Mouse (Mus musculus) neural tube, embryonic 14.5 days (tissue): ENCODE measurements around the gene Ypel4. TPM values are rescaled to one million over a fixed set of nuclear protein-coding genes. Genes with fewer than 3 reads are reported as not detected.
"Not testable (repeated sequence)": the region's sequence is repeated elsewhere in the genome, so short reads cannot be mapped to it uniquely, and the experiment has no call there.

Experiments
- ATAC-seq: fragments of 200-750 bp; cut with Nextera tagmentation; 2 replicates; pipeline ENCODE4 v1.8.0; 2017; ENCODE audit warnings: low read depth, mild to moderate bottlenecking, moderate TSS enrichment, moderate library complexity
- H3K27ac ChIP-seq: fragments of 300-500 bp; sonication (generic); 2 replicates; pipeline ENCODE4 v1.5.1; 2014; ENCODE audit warnings: low read depth, mild to moderate bottlenecking, control low read depth, low read length, moderate library complexity, mixed read lengths
- H3K27me3 ChIP-seq: fragments of 300-500 bp; sonication (generic); 2 replicates; pipeline ENCODE4 v1.6.1; 2014; ENCODE audit warnings: low read length; ENCODE audit not compliant: control insufficient read depth, insufficient read depth
- H3K36me3 ChIP-seq: fragments of 300-500 bp; sonication (generic); 2 replicates; pipeline ENCODE4 v1.6.1; 2014; ENCODE audit warnings: low read length, mixed read lengths; ENCODE audit not compliant: control insufficient read depth, insufficient read depth
- H3K4me1 ChIP-seq: fragments of 300-500 bp; sonication (generic); 2 replicates; pipeline ENCODE4 v1.6.1; 2014; ENCODE audit warnings: low read length; ENCODE audit not compliant: control insufficient read depth, insufficient read depth
- H3K4me2 ChIP-seq: fragments of 300-500 bp; sonication (generic); 2 replicates; pipeline ENCODE4 v1.6.1; 2014; ENCODE audit warnings: mild to moderate bottlenecking, low read depth, low read length, control low read depth
- H3K4me3 ChIP-seq: fragments of 300-500 bp; sonication (generic); 2 replicates; pipeline ENCODE4 v1.5.1; 2014; ENCODE audit warnings: low read depth, low read length, control low read depth, mixed read lengths
- H3K9ac ChIP-seq: fragments of 300-500 bp; sonication (generic); replicated peaks from 2 replicates; pipeline ENCODE4 v1.6.1; 2014; ENCODE audit warnings: low read depth, mild to moderate bottlenecking, control low read depth, low read length, mixed read lengths
- H3K9me3 ChIP-seq: fragments of 300-500 bp; sonication (generic); 2 replicates; pipeline ENCODE4 v1.6.1; 2016; ENCODE audit warnings: low read length; ENCODE audit not compliant: control insufficient read depth
- WGBS: fragments of 180-500 bp; shearing (Covaris S2); extraction: QIAGEN DNeasy Blood & Tissue Kit; methylation state at CpG from one replicate; pipeline ENCODE4 v1.1.7; 2014; 5-methylcytosine and 5-hydroxymethylcytosine counted together
- polyA plus RNA-seq: library from polyadenylated mRNA; unstranded; fragments of >200 nt; fragmentation: Nextera tagmentation; extraction: Ambion mirVana; gene quantifications from 2 replicates; pipeline ENCODE4 v1.2.1, GENCODE M21; 2014

The Ypel4 gene
- polyA plus RNA-seq, 1 experiment from 2014 or later: 17.8 TPM

DNA sequence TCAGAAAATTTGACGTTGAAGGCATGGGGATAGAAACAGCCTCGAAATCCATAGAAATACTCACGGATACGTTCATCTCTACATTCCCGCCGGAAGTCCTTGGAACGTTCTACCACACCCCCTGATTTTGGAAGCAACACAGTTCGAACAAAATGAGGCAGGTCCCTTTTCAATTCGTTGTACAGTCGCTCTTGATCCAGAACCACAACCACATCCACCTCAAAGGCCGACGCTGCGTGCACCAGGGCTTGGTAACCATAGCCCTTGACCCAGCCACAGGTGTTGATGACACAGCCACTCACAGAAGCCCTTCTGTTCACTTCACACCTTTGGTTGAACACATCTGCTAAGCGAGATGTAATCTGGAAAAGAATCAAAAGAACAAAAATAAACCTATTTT lies 10.0 kb upstream of the Ypel4 start:
- no peak overlapping the region for H3K9ac ChIP-seq
- H3K4me1 ChIP-seq: peaks cover 18% of the 10 kb centered on the region
- no peak overlapping the region for H3K4me2 ChIP-seq
- H3K27ac ChIP-seq: no peak overlapping the region
- peaks cover 16% of the 10 kb centered on the region for H3K36me3 ChIP-seq
- no peak overlapping the region for H3K4me3 ChIP-seq
- H3K27me3 ChIP-seq: no peaks in the 10 kb centered on the region
- 95% methylated on average over 14 of the region's 14 CpGs for WGBS
- no peaks in the 10 kb centered on the region for H3K9me3 ChIP-seq
- ATAC-seq: no peak

DNA sequence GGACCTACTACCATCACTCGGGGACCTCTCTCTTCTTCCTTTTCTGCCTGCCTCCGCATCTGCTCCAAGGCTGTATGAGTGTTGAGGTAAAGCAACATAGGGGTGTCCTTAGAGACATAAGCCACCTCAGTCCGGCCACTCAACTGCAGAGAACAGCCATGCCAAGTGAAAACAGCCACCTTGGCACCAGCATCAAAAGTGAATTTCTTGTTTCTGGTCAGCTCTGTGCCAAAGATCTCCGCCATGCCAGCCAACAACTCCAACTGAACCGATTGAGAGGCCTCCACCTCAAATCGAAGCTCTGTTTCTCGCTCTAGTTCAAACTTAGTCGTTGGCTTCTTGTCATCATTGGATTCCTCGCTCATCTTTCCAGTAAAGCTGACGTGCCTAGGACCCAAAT lies 8.1 kb upstream of the Ypel4 start:
- no peak for ATAC-seq
- Histone ChIP-seq H3K36me3 (peaks cover 16% of the 10 kb centered on the region), H3K4me3 (no peak overlapping the region), H3K27me3 (no peaks in the 10 kb centered on the region), H3K4me1 (peaks cover 18% of the 10 kb centered on the region), H3K27ac (no peak overlapping the region), H3K9ac (no peak overlapping the region), H3K4me2 (no peak overlapping the region), H3K9me3 (no peaks in the 10 kb centered on the region)
- WGBS: 96% methylated on average over 10 of the region's 10 CpGs

DNA sequence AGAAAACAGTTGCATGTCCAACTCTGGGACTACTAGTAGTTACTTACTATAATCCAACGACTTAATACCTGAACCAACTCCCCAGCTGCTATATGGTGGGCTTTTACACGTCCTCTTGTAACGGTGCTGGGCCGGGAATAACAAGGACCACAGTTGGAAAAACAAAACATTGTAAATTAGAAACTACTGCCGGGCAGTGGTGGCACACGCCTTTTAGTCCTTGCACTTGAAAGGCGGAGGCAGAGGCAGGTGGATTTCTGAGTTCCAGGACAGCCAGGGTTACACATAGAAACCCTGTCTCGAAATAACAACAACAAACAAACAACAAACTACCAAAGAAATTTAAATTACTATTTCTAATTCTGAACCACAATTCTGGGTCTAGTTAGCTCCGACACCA lies 7.1 kb upstream of the Ypel4 start:
- Histone ChIP-seq H3K4me3 (peak overlapping the region; percentile 55), H3K27me3 (no peaks in the 10 kb centered on the region), H3K9ac (peak overlapping the region; percentile 42; the same call in 1 of the 2 replicates), H3K36me3 (peaks cover 16% of the 10 kb centered on the region), H3K4me2 (peak overlapping the region; percentile 94), H3K9me3 (no peaks in the 10 kb centered on the region), H3K27ac (no peak overlapping the region), H3K4me1 (peaks cover 18% of the 10 kb centered on the region)
- peak; percentile 31 for ATAC-seq
- 3% methylated on average over 9 of the region's 9 CpGs for WGBS

DNA sequence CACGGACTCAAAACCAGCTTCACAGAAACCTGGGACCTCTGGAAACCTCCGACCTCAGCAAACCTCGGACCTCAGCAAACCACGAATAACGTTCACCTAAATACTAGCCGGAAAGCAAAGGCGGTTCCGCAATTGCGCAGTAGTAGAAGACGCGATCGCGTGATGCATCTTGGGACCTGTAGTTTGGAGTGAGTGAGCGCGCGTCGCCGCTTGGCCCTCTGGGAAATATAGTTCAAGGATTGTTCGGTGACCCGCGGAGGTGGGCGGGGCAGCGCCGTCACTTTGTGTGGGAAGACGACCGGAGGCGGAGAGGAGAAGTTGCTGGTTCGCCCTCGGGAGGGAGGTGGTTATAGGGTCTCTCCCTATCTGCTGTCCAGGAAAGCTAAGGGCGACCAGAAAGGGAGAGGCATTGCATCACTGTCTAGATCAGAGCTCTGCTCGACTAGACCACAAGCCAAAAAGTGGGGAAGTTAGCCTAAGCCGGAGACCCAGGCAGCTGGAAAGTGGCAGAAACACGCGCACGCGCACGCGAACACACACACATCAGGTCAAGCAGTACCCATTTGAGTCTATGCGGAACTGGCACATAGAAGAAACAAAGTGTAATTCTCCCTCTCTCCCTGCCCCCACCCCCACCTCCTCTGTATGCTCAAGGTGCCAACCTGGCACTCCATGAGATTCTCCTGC lies 6.5 kb upstream of the Ypel4 start, which contains the start of gene Clp1:
Gene Clp1, minus strand, starts transcription at position 179 of the 687 bp plus-strand sequence.
- H3K36me3 ChIP-seq: peaks cover 16% of the 10 kb centered on the region
- H3K4me3 ChIP-seq: peak within 1 kb of the TSS; percentile 55
- no peaks in the 10 kb centered on the region for H3K9me3 ChIP-seq
- under 1% methylated on average over 39 of the region's 39 CpGs for WGBS
- no peaks in the 10 kb centered on the region for H3K27me3 ChIP-seq
- H3K9ac ChIP-seq: peak within 1 kb of the TSS; percentile 43
- peak within 1 kb of the TSS; percentile 81 for H3K27ac ChIP-seq
- ATAC-seq: peak; percentile 96
- H3K4me2 ChIP-seq: peak within 1 kb of the TSS; percentile 94
- peaks cover 18% of the 10 kb centered on the region for H3K4me1 ChIP-seq

DNA sequence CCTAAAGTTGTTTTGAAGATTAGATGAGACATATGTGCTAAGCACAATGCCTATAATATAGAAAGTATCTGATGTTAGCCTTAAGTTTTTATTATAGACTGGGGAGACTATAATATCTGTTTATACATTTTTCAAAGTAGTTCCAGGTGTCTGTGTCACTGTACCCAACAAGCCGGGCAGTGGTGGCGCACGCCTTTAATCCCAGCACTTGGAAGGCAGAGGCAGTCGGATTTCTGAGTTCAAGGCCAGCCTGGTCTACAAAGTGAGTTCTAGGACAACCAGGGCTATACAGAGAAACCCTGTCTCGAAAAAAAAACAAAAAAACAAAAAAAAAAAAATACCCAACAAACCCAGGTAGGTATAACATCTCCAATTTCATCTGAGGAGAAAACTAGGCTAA lies 5.7 kb upstream of the Ypel4 start:
- not testable (repeated sequence) for ATAC-seq
- peak overlapping the region; percentile 94; the same call in 1 of the 2 replicates for H3K4me2 ChIP-seq

DNA sequence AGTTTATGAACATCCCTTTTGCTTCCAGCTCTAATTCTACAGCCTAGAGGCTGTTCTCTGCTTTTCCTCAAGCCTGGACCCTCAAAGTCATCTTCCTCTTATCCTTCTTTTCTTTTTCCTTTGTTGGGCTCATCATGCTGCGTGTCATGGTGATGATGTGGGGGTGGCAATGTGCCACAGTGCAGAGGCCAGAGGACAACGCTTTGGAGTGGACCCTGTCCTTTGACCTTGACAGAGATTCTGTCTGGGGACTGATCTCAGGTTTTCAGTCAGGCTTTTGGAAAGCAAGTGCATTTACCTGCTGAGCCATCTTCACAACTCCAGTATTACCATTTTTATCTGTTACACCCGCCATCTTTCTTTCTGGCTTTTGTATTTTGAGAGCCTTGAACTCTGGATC lies 2.7 kb upstream of the Ypel4 start:
- Histone ChIP-seq H3K9ac (no peak overlapping the region), H3K27ac (no peak overlapping the region), H3K36me3 (no peaks in the 10 kb centered on the region), H3K4me2 (no peak overlapping the region), H3K27me3 (no peaks in the 10 kb centered on the region), H3K9me3 (no peaks in the 10 kb centered on the region), H3K4me3 (no peak overlapping the region), H3K4me1 (peaks cover 24% of the 10 kb centered on the region)
- WGBS: 86% methylated on average over 3 of the region's 3 CpGs
- no peak for ATAC-seq

More for the DNA sequence above, 5.7 kb upstream of the Ypel4 start:
- not testable (repeated sequence) for H3K9ac ChIP-seq, H3K27me3 ChIP-seq, H3K27ac ChIP-seq, H3K9me3 ChIP-seq, H3K4me3 ChIP-seq
- Histone ChIP-seq H3K4me1 (peaks cover 20% of the 10 kb centered on the region), H3K36me3 (peaks cover 14% of the 10 kb centered on the region)
- 82% methylated on average over 5 of the region's 5 CpGs for WGBS

DNA sequence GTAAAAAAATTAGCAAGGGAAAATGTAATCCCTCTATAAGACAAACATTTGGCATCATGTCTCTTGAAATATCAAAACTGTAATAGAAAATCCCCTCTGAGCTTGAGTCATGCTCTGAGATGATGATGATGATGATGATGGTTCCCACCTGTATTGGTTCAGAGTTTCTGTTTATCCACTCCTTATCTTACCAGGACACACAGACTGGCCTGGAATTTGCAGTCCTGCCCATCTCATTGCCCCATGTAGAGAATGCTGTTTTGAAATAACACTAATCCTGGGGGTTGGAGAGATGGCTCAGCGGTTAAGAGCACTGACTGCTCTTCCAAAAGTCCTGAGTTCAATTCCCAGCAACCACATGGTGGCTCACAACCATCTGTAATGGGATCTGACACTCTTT lies 1.5 kb upstream of the Ypel4 start:
- H3K4me1 ChIP-seq: peaks cover 31% of the 10 kb centered on the region

DNA sequence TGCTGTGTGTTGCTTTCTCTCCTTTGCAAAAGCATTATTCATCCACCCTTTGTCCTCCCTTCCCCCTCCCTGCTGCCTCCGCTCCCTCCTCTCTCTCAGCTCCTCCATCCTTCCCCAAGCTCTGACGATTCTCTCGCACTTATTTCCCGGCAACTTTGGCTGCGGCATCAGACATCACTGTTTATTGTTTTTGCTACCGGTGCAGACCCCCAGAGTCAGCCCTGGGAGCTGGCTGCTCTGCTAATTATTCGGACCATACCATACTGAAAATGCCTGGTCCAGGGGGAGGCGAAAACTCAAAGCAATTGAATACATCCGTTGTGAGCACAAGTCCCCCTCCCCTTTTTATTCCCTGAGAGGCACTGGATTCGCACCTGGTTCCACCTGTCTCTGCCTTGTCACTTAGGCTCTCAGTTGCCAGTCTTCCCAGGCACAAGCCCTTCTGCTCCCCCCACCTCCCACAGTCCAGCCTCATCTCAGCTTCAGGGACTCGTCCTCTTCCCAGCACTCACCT lies 550 bp downstream of the Ypel4 start:
- peaks cover 36% of the 10 kb centered on the region for H3K4me1 ChIP-seq
- no peaks in the 10 kb centered on the region for H3K9me3 ChIP-seq
- peak overlapping the region; percentile 61 for H3K4me3 ChIP-seq
- peak overlapping the region; percentile 84 for H3K4me2 ChIP-seq
- H3K27me3 ChIP-seq: no peaks in the 10 kb centered on the region
- peak; percentile 60 for ATAC-seq
- peak overlapping the region; percentile 90 for H3K27ac ChIP-seq
- peak overlapping the region; percentile 90 for H3K9ac ChIP-seq
- WGBS: under 1% methylated on average over 11 of the region's 11 CpGs
- no peaks in the 10 kb centered on the region for H3K36me3 ChIP-seq

More for the DNA sequence above, 1.5 kb upstream of the Ypel4 start:
- H3K36me3 ChIP-seq: no peaks in the 10 kb centered on the region
- H3K4me3 ChIP-seq: no peak overlapping the region
- no peak overlapping the region for H3K4me2 ChIP-seq
- H3K27me3 ChIP-seq: no peaks in the 10 kb centered on the region
- H3K9ac ChIP-seq: no peak overlapping the region
- 89% methylated on average over 1 of the region's 1 CpGs for WGBS
- no peaks in the 10 kb centered on the region for H3K9me3 ChIP-seq
- no peak overlapping the region for H3K27ac ChIP-seq
- no peak for ATAC-seq

DNA sequence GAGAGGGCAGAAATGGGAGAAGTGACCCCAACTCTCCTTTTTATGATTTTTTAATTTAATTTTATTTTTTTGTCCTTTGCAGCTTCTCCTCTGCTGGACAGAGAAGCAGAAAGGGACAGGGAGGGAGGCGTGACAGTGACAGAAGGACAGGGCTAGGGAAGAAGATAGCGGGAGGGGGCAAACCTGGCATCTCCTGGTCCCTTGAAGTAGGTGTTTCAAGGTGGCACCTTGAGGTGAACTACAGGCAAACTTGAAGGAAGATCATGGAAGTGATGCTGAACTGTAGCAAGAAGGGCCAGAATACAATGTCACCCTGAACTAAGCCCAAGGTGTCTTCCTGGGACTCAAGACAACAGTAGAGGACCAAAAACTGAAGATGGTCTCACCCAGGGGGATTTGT lies 1.1 kb downstream of the Ypel4 start:
- ATAC-seq: no peak
- H3K36me3 ChIP-seq: no peaks in the 10 kb centered on the region
- no peaks in the 10 kb centered on the region for H3K9me3 ChIP-seq
- H3K4me3 ChIP-seq: peak overlapping the region; percentile 61
- H3K4me2 ChIP-seq: peak overlapping the region; percentile 84
- H3K27me3 ChIP-seq: no peaks in the 10 kb centered on the region
- WGBS: 0% methylated on average over 2 of the region's 2 CpGs
- peak overlapping the region; percentile 90 for H3K9ac ChIP-seq
- peak overlapping the region; percentile 90 for H3K27ac ChIP-seq
- H3K4me1 ChIP-seq: peaks cover 36% of the 10 kb centered on the region
